Mouse (Mus musculus) hindbrain, postnatal 0 days (tissue): ENCODE data around the gene Taf15. TPM values are rescaled to one million over a fixed set of nuclear protein-coding genes. Genes with fewer than 3 reads are reported as not detected.

ENCODE experiments used
- ATAC-seq: fragments of 200-750 bp; cut with Nextera tagmentation; 2 replicates; pipeline ENCODE4 v1.8.0; 2017; ENCODE audit warnings: mild to moderate bottlenecking, moderate TSS enrichment, moderate library complexity
- DNase-seq: peaks from one replicate; pipeline ENCODE4 v3.0.0-alpha.2; 2015; ENCODE audit warnings: low spot score
- H3K27ac ChIP-seq: fragments of 300-500 bp; sonication (generic); 2 replicates; pipeline ENCODE4 v1.5.1; 2014; ENCODE audit warnings: mild to moderate bottlenecking
- H3K27me3 ChIP-seq: fragments of 300-500 bp; sonication (generic); 2 replicates; pipeline ENCODE4 v1.6.1; 2014; ENCODE audit warnings: low read length, mixed read lengths; ENCODE audit not compliant: insufficient read depth
- H3K36me3 ChIP-seq: fragments of 300-500 bp; sonication (generic); 2 replicates; pipeline ENCODE4 v1.6.1; 2014; ENCODE audit warnings: low read length, mixed read lengths; ENCODE audit not compliant: insufficient read depth
- H3K4me1 ChIP-seq: fragments of 300-500 bp; sonication (generic); 2 replicates; pipeline ENCODE4 v1.6.1; 2014; ENCODE audit warnings: antibody characterized with exemption, low read length, mixed read lengths; ENCODE audit not compliant: insufficient read depth
- H3K4me2 ChIP-seq: fragments of 300-500 bp; sonication (generic); 2 replicates; pipeline ENCODE4 v1.6.1; 2014; ENCODE audit warnings: low read depth, mild to moderate bottlenecking, low read length, moderate library complexity, mixed read lengths
- H3K4me3 ChIP-seq: fragments of 300-500 bp; sonication (generic); 2 replicates; pipeline ENCODE4 v1.5.1; 2014; ENCODE audit warnings: low read length
- H3K9ac ChIP-seq: fragments of 300-500 bp; sonication (generic); replicated peaks from 2 replicates; pipeline ENCODE4 v1.6.1; 2014; ENCODE audit warnings: mild to moderate bottlenecking, low read length, moderate library complexity, mixed read lengths
- H3K9me3 ChIP-seq: fragments of 300-500 bp; sonication (generic); 2 replicates; pipeline ENCODE4 v1.6.1; 2016; ENCODE audit warnings: low read length, mixed read lengths
- CTCF ChIP-seq: IDR thresholded peaks from 2 replicates; pipeline ENCODE4 v1.5.1; 2016; ENCODE audit warnings: antibody characterized with exemption, control low read depth, low read depth
- WGBS: fragments of 180-500 bp; shearing (Covaris S2); extraction: QIAGEN DNeasy Blood & Tissue Kit; methylation state at CpG from one replicate; pipeline ENCODE4 v1.1.7; 2014; 5-methylcytosine and 5-hydroxymethylcytosine counted together
- polyA plus RNA-seq: library from polyadenylated mRNA; unstranded; fragments of >200 nt; fragmentation: Nextera tagmentation; extraction: Ambion mirVana; gene quantifications from 2 replicates; pipeline ENCODE4 v1.2.1, GENCODE M21; 2015
- total RNA-seq: library from RNA; depleted of rRNA; stranded (reverse); fragments of >200 nt; gene quantifications from 2 replicates; pipeline ENCODE4 v1.2.3, GENCODE M21; 2014; rRNA removed

Gene Taf15
- 14.4 and 22.3 TPM in 2 replicates for total RNA-seq
- polyA plus RNA-seq, result 13.2 and 13.6 TPM in 2 replicates

- Histone ChIP-seq H3K4me3 (peak within 1 kb of the TSS; percentile 98), H3K27me3 (no peaks in the 10 kb centered on the region), H3K36me3 (no peaks in the 10 kb centered on the region; the same call in 1 of the 2 replicates), H3K4me2 (peak within 1 kb of the TSS; percentile 87), H3K9ac (peak within 1 kb of the TSS; percentile 81), H3K4me1 (peaks cover 8% of the 10 kb centered on the region; the same call in 1 of the 2 replicates), H3K27ac (peak within 1 kb of the TSS; percentile 96), H3K9me3 (no peaks in the 10 kb centered on the region)
- peak; percentile 79 for TF ChIP-seq CTCF
- peak; percentile 99 for ATAC-seq
- peak; percentile 99 for DNase-seq
- WGBS, result under 1% methylated on average over 65 of the region's 66 CpGs
These were observed at the start of gene Taf15 for GRCm38 (mm10) chr11:83472324-83473234. Gene Taf15, plus strand, starts transcription at chr11:83473086.

- H3K4me2 ChIP-seq, result no peak overlapping the region
- no peak overlapping the region for H3K27ac ChIP-seq
- no peaks in the 10 kb centered on the region; the same call in 1 of the 2 replicates for H3K27me3 ChIP-seq
- no peaks in the 10 kb centered on the region for H3K9me3 ChIP-seq
- H3K4me1 ChIP-seq, result no peaks in the 10 kb centered on the region
- peak; percentile 96 for TF ChIP-seq CTCF
- H3K9ac ChIP-seq, result no peak overlapping the region
- ATAC-seq (peak; percentile 73; the same call in 1 of the 2 replicates), DNase-seq (peak; percentile 88)
- H3K4me3 ChIP-seq, result no peak overlapping the region
- WGBS, result 10% methylated on average over 8 of the region's 8 CpGs
- H3K36me3 ChIP-seq, result no peaks in the 10 kb centered on the region
These were observed 48.2 kb upstream of the Taf15 start for GRCm38 (mm10) chr11:83424681-83425080.

GRCm38 (mm10) chr11:83426964-83427363, 45.9 kb upstream of the Taf15 start:
- Histone ChIP-seq H3K9ac (no peak overlapping the region), H3K4me2 (peak overlapping the region; percentile 37), H3K36me3 (no peaks in the 10 kb centered on the region), H3K4me3 (0 out of 2 replicates have a peak overlapping the region, but pooled peaks have one; percentile 7), H3K27ac (no peak overlapping the region), H3K9me3 (no peaks in the 10 kb centered on the region), H3K27me3 (no peaks in the 10 kb centered on the region), H3K4me1 (no peaks in the 10 kb centered on the region)
- ATAC-seq (no peak), DNase-seq (no peak)
- TF ChIP-seq CTCF, result no peak
- 47% methylated on average over 17 of the region's 17 CpGs for WGBS

GRCm38 (mm10) chr11:83429355-83429754, 43.5 kb upstream of the Taf15 start, which contains the start of gene Gas2l2:
Gene Gas2l2, minus strand, starts transcription at chr11:83429455.
- Histone ChIP-seq H3K9ac (0 out of 2 replicates have a peak within 1 kb of the TSS, but pooled peaks have one; percentile 9), H3K27me3 (no peaks in the 10 kb centered on the region), H3K4me3 (no peak within 1 kb of the TSS), H3K27ac (no peak within 1 kb of the TSS), H3K4me1 (no peaks in the 10 kb centered on the region), H3K36me3 (no peaks in the 10 kb centered on the region), H3K9me3 (no peaks in the 10 kb centered on the region), H3K4me2 (0 out of 2 replicates have a peak within 1 kb of the TSS, but pooled peaks have one; percentile 4)
- DNase-seq (no peak), ATAC-seq (no peak)
- WGBS, result 43% methylated on average over 5 of the region's 5 CpGs
- TF ChIP-seq CTCF, result no peak

- ATAC-seq (no peak), DNase-seq (no peak)
- Histone ChIP-seq H3K4me3 (no peak overlapping the region), H3K27me3 (no peaks in the 10 kb centered on the region), H3K36me3 (no peaks in the 10 kb centered on the region), H3K9ac (no peak overlapping the region), H3K4me1 (no peaks in the 10 kb centered on the region), H3K9me3 (no peaks in the 10 kb centered on the region), H3K4me2 (no peak overlapping the region), H3K27ac (no peak overlapping the region)
- 79% methylated on average over 2 of the region's 2 CpGs for WGBS
- no peak for TF ChIP-seq CTCF
These were observed 40.4 kb upstream of the Taf15 start for GRCm38 (mm10) chr11:83432533-83432932.

- Histone ChIP-seq H3K4me3 (no peak within 1 kb of the TSS), H3K27ac (no peak within 1 kb of the TSS), H3K36me3 (no peaks in the 10 kb centered on the region), H3K9ac (no peak within 1 kb of the TSS), H3K4me1 (0 out of 2 replicates have a peak, but pooled peaks cover 3% of the 10 kb centered on the region), H3K27me3 (0 out of 2 replicates have a peak, but pooled peaks cover 6% of the 10 kb centered on the region), H3K4me2 (no peak within 1 kb of the TSS), H3K9me3 (no peaks in the 10 kb centered on the region)
- DNase-seq (no peak), ATAC-seq (no peak)
- TF ChIP-seq CTCF, result no peak
- WGBS, result 93% methylated on average over 1 of the region's 1 CpGs
These were observed 35.5 kb upstream of the Taf15 start, which contains the start of gene 1700020L24Rik for GRCm38 (mm10) chr11:83437377-83437776. Gene 1700020L24Rik, plus strand, starts transcription at chr11:83437677.
